Mouse (Mus musculus) cortical plate, adult 2 months (tissue): ENCODE data around the gene Fgfr2.

Source experiments
- CTCF ChIP-seq: fragments of 200-500 bp; IDR thresholded peaks from 2 replicates; pipeline ENCODE4 v1.5.1; 2011; ENCODE audit warnings: mild to moderate bottlenecking, control low read depth, low read length; ENCODE audit not compliant: insufficient read depth; ENCODE audit errors: extremely low read depth
- POLR2A ChIP-seq: fragments of 200-500 bp; IDR thresholded peaks from 2 replicates; pipeline ENCODE4 v1.6.1; 2011; ENCODE audit warnings: mild to moderate bottlenecking, low read length, control low read depth; ENCODE audit not compliant: insufficient read depth; ENCODE audit errors: extremely low read depth

GRCm38 (mm10) chr7:130177009-130177408 is 2946.1 kb downstream of the Fgfr2 start:
- TF ChIP-seq POLR2A (no peak), CTCF (no peak)
